Mouse (Mus musculus) gastrocnemius, postnatal 36 days (tissue): ENCODE data around the gene Hcar1. TPM values are rescaled to one million over a fixed set of nuclear protein-coding genes. Genes with fewer than 3 reads are reported as not detected.

ENCODE experiments used
- DNase-seq, 2 experiments: peaks; one replicate each; pipeline ENCODE4 v3.0.0; 2022
- intact Hi-C: fragments of 180-260 bp; cut with DNase I; formaldehyde crosslinking; loops from one replicate; pipeline ENCODE4 v1.15.1; 2025
- long read RNA-seq, 2 experiments: library from polyadenylated mRNA; stranded (forward); transcript quantifications; one replicate each; pipeline ENCODE4 v2.0.0; 2021
- total RNA-seq, 2 experiments: library from RNA; stranded (reverse); gene quantifications; 2 replicates each; pipeline ENCODE4 v1.2.3; 2021

The Hcar1 gene
- total RNA-seq = under 1 TPM in 1 of 2 experiments, not detected in 1; 0.54 TPM
- long read RNA-seq, experiment 1 = 0 reads
- long read RNA-seq, experiment 2 = 0 reads

DNA sequence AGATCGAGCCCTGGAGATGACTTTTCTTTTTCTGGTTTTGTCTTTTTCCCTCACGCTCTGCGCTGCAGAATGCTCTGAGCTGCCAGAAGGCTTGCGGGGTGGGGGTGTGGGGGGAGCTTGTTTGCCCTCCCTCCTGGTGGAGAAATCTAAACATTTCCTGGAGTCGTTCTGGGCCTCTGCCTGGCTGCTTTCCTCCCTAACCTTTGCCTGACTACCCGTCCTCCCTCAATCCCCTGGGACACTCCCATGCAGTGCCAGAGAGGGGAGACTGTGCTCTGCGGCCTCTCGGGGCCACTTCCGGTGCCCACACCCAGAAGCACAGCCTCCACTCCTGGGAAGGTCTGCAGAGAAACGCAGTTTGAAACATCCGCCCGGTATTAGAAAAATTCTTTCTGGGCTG is at the start of gene Hcar1:
Gene Hcar1 (minus strand): TSS at position 93 of the 400 bp plus-strand sequence.
- intact Hi-C loops = loop anchor here (10.0 kb wide), 1 partner anchor 115 kb away; no protein-coding TSS in a partner anchor
- DNase-seq = no peak

DNA sequence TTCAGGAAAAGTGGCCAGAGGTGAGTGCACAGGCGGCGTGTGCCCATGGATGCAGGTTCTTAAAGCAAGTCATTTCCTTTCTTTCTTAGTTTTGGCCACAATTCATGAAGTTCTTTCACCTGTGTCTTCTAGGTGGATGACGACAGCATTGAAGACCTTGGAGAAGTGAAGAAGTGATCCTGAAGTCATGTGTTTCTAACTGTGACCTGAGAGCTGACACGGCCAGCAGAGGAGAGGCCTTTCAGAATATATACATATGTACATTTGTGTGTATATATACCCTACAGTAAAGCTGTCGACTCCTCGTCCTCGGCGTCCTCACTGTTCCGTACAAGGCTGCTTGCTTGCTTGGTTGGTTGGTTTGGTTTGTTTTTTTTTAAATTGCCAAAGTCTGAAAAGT is 47.3 kb upstream of the Hcar1 start, which contains the start of gene Gm43518:
Gene Gm43518 (plus strand): TSS at position 301 of the 400 bp plus-strand sequence.
- intact Hi-C loops = no loop called here
- DNase-seq = no peak

DNA sequence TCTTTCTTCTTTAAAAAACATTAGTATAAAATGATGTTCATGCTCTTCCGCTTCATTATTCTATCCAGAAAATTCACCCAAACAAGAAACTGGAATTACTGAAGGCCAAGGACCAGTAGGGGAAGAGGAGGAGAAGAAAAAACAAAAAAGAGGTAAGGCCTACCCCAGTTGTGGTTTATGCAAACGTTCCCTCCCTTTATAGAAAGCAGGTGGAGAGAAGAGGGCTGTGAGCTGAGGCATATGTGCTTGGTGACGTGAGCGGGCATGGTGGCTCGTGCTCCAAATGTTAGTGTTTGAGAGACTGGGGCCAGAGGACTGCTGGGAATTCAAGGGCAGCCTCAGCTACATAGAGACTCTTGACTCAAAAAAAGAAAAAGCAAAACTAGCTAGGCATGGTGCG is 42.3 kb upstream of the Hcar1 start:
- intact Hi-C loops = no loop called here
- DNase-seq = no peak

DNA sequence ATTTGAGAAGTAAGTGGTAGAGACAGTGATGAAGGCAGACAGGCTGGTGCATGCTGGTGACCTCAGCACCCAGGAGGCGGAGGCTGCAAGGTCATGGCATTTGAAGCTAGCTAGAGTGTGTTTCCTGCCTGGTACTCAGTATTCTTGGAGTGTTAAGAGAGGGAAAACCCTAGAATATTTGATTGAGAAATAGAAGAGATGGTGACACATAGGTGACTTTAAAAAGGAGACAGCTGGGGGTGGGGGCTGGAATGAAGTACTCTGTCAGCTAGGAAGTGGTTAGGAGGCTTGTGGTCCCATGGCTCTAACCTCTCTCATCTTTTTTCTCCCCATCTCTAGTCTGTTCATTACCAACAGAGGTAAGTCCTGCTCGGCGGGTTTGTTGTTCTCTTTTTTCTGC is 35.0 kb upstream of the Hcar1 start:
- intact Hi-C loops = no loop called here
- DNase-seq = no peak

DNA sequence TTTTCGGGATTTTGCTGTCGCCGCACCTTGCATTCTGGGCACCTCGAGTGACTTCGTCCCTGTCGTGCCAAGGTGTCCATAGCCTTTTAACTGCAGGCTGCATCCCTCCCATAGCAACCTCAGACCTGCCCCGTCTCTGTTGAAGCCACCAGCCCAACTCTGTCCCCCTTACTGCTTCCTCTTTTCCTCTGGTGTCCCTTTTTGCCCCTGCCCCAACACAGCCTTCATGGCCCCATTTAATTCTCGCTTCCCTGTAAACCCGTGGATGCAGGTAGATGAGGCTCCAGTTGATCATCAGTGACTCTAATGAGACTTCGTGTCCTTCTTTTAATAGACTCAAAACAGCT is 27.8 kb upstream of the Hcar1 start:
- DNase-seq = no peak
- intact Hi-C loops = loop anchor here (2.0 to 5.0 kb wide), 2 partner anchors 81 to 280 kb away; no protein-coding TSS in a partner anchor

DNA sequence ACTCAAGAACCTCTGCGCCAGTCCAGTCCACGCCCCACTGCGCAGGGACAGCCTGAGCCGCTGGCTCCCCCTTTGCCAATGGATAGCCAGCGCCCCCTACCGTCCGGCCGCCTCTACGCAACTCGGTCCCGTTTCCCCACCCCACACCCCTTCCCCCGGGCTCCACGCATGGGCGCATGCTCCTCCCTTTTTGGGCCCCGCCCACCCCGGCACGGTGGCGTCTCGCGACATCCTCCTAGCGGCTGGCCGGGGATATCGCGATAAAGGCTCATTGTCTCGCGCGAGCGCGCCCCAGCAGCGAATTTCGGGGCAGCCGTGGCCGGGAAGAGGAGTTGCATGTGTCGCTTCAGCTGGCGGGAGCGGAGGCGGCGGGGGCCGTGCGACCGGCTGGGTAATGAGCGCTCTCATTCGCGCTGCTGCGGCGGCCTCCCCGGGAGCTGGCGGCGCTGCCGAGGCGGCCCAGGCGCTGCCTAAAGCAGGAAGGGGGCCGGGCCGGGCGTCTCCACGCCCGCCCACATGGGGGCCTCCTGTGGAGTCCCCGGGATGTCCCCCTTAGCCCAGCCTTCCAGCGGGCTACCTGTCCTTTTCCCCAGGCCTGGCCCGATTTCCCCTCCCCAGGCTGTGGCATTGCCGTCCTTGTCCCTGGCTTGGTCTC is 27.3 kb upstream of the Hcar1 start, which contains the start of gene Denr:
Gene Denr (plus strand): TSS at position 200 of the 655 bp plus-strand sequence.
- intact Hi-C loops = loop anchor here (2.0 to 5.0 kb wide), 2 partner anchors 80 to 280 kb away; no protein-coding TSS in a partner anchor
- peak; percentile 99 for DNase-seq

DNA sequence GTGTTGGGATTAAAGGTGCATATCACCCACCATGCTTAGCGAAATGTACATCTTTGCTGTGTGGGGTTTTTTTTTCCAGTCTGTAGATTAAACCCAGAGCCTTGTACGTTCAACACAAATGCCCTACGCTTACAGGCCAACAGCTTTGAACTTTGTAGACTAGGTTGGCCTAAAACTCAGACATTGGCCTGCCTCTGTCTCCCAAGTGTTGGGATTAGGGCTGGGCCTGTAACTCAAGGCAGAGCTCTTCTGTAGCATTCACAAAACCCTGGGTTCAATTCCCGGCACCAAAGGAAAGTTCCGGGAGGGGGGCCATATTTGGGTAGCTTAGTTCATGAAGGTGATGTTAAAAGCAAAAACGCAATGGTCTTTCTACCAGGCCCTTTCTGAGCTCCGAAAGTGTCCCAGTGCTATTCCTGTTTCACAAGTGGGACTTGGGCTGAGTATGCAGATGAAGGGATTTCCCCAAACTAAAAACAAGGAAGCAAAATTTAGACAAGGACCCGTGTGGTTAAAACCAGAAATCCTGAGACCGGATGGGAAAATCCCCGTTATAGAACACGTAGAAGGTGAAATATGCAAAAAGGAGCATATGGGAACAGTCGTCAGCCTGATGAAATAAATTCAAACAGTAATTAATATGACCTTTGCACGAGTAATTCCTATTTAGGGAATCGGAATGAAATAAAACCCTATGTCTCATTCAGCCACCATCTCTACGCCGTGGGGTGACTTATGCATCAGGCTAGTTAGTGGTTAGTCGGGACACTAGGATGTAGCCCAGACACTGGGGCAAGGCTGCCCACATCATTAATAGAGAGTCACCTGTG is 26.5 kb upstream of the Hcar1 start:
- intact Hi-C loops = loop anchor here (2.0 to 5.0 kb wide), 2 partner anchors 80 to 279 kb away; no protein-coding TSS in a partner anchor

DNA sequence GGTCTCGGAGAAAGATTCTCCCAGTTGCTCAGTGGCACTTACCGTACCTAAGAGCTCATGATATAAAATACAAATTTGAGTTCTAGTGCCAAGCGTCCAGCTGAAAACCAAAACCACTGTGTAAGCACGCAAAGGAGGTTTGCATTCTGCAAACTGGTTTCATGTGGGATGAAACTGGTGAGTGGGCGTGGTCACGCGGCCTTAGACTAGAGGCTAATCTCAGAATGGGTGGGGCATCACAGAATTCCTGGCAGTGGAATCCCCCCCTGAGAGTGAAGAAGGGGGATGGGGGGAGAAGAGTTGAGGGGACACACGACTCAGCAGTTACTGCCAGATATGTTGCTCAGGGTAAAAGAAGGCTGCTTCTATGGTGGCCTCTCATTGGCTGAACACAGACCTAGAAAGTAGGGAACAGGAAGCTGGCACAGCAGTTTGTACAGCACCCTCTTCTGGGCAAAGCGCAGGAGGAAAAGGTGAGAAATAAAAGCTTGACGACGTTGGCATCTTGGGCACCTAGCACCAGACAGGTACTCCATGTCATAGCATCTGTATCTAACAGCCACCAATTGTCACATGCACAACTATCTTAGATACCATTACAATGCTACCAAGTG is 24.3 kb upstream of the Hcar1 start:
- DNase-seq = no peak
- intact Hi-C loops = loop anchor here (5.0 kb wide), 1 partner anchor 152 kb away; no protein-coding TSS in a partner anchor

More for the DNA sequence above, 26.5 kb upstream of the Hcar1 start:
- no peak for DNase-seq

DNA sequence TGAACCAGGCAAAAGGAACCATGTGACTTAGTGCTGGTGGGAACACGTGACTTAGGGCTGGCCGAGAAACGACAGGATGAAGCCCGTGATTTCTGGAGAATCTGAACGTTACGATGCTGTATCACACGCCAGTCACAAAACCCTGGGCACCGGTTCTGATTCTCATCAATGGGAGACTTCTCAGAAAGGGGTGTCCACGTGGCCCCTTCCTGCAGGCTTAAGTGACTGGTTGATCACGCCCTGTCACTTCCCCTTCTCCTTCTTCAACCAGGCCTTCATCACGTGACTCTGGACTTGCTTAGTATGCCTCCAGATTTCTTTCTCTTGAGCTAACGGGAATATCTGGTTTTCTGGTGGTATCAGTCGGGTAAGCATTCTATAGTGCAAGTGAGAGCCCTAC is 17.5 kb upstream of the Hcar1 start:
- intact Hi-C loops = loop anchor here (5.0 kb wide), 1 partner anchor 55 kb away; no protein-coding TSS in a partner anchor
- DNase-seq = no peak

DNA sequence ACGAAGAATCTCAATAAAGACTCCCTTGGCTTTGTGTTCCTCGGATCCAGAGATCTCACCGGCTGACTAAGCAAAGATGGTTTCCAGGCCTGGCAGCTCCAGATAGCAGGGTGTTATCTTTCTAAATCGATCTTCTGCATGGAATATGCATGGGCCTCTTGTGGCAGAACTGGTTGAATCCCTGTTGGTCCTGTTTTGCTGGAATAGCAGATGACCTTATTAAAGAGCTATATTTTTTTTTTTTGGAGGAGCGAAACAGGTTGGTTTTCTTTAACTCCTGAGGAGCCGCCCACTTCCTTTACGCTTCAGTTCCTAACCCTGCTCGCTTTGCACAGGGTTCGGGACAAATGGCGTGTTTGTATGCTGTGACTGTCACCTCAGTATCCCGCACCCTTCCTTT is 16.6 kb upstream of the Hcar1 start:
- intact Hi-C loops = loop anchor here (5.0 kb wide), 1 partner anchor 54 kb away; no protein-coding TSS in a partner anchor

DNA sequence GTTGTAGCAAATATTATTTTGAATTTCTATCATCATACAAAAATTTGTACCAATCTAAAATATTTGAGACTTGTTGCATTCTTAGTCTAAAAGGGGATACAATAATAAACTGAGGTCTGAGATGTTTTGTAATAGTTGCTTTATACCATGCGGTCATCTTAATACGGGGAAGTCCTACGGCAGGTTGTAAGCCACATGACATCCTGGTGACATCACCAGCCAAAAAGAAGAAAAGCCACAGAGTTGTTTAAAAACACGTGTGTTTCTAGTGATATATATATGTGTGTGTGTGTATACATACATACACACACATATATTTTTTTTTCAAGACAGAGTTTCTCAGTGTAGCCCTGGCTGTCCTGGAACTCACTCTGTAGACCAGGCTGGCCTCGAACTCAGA is 13.7 kb upstream of the Hcar1 start:
- no peak for DNase-seq
- intact Hi-C loops = no loop called here

More for the DNA sequence above, 16.6 kb upstream of the Hcar1 start:
- DNase-seq = no peak

DNA sequence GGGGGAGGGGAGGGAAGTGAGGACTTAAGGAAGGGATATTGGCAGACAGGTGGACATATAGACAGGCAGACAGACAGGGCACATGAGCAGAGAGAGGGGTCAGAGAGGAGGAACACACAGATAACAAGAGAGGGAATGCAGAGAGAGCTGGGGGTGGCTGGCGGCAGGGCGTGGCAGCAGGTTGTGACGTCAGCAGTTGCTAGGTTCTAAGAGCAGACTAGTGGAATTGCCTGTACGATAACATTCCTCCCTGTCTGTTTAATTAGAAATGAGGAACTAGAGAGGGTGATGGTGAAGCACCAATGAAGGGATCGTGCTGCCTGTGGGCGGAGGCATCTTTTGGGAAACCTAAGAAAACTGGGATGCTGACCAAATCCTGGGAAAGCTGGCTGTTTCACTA is 11.8 kb upstream of the Hcar1 start:
- DNase-seq = no peak
- intact Hi-C loops = no loop called here

DNA sequence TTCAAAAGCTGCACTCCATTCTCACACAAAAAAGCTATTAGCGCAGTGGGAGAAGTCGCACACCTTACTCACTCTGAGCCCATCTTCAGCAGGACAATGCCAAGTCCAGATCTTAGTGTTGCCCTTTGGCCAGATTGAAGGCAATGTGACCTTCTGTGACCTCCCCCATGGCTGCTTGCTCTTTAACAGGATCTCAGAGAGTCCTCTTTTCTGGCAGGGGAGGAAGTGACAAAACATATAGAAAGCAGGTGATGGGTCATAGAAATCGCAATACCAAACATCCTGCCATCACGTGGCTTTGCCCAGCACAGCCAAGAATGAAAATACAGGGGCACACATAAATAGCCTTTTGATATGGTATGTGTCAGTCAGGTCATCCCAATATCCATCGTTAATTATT is 11.2 kb upstream of the Hcar1 start:
- intact Hi-C loops = no loop called here
- no peak for DNase-seq

DNA sequence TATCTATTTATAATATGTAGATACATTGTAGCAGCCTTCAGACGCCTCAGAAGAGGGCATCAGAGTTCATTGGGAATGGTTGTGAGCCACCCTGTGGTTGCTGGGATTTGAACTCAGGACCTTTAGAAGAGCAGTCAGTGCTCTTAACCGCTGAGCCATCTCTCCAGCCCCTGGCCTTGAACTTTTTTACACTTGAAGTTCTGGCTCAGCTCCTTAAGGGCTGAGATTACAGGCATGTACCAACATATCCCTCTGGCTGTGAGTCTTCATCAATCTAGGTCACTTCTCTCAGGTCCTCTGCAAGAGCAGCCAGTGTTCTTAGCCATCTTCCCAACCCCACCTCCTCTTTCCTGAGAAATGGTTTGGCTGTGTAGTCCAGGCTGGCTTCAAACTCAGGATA is 10.5 kb upstream of the Hcar1 start:
- intact Hi-C loops = no loop called here
- DNase-seq = no peak

DNA sequence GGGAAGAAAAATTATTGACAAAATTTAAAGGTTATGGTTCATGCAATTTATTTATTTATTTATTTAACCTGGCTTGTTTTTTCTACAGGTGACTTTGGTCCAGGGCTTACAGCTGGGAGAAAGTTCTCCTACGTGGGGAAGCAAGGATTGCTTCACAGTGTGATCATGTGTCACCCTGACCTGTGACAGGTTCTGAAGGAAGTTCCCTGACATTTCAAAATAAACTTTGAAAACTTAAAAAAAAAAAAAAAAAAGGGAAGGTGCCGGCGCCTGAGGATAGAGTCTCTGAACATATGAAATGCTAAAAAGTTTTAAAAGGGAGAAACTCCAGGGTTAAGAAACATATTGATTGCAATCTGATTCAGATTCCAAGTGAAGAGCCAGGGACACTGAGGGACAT is 6.5 kb upstream of the Hcar1 start:
- DNase-seq = no peak
- intact Hi-C loops = loop anchor here (10.0 kb wide), 1 partner anchor 122 kb away; no protein-coding TSS in a partner anchor

DNA sequence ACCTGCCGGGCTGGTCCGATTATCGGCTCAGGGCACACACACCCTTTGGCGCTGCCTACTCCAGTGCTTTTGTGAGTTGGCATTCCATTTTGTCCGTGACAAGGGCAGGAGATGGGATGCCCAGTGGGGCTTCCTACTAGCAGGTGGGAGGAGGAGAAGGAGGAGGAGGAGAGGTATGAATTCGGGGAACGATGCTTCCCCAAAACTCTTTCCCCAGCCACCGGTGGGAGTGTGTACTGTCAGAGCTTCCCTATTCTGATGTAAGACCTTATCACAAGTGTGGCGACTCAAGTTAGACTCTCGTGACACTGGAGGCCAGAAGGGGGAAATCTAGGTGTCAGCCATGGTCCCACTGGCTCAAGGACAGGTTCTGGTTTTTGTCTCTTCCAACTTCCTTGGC is 4.5 kb upstream of the Hcar1 start:
- intact Hi-C loops = loop anchor here (10.0 kb wide), 1 partner anchor 120 kb away; no protein-coding TSS in a partner anchor
- no peak for DNase-seq

DNA sequence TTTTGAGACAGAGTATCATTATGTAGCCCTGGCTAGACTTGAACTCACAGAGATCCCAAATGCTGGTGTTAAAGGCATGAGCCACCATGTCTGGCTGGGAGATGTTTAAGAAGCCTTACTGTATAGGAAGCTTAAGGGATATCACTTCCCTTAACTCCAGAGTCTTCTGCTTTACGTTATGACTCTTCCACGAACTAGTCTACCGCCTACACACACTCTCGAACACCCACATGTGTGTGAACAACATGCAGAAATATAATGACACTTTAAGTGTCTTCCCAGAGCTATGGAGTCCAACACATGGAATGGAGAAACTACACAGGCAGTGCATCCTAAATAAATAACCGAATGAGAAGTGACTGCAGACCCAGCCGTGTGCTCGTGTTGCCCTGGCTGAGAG is 4.1 kb upstream of the Hcar1 start:
- no peak for DNase-seq
- intact Hi-C loops = loop anchor here (10.0 kb wide), 1 partner anchor 119 kb away; no protein-coding TSS in a partner anchor

DNA sequence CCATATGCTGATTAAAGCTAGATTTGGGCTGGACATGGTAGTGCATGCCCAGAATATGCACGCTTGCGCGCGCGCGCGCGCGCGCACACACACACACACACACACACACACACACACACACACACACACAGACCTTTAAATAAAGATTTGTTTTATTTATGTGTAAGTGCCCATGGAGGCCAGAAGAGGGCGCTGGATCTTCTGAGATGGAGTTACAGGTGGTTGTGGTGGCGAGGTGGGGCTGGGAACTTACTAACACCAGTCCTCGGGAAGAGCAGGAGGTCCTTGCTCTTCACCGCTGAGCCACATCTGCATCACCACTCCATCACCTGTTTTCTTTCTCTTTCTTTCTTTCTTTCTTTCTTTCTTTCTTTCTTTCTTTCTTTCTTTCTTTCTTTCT is 958 bp upstream of the Hcar1 start:
- intact Hi-C loops = loop anchor here (10.0 kb wide), 1 partner anchor 116 kb away; no protein-coding TSS in a partner anchor
- DNase-seq = no peak

DNA sequence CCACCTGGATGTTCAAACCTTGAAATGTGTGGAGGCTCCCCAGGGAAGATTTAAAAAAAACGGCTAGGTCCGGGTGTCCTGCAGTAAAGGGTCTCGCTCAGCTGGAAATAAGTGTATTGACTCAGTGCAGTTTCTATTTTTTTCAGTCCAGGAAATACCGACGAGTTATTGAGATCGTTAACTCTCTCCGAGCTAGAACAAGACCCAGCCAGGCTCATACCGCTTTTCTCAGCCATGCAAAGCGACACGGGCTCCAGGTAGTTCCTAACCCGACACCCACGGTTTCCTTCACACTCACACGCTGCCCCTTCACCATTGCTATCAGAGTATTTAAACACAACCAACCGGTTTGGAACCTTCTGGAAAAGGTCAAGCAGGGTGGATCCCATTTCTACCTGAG is 1.8 kb downstream of the Hcar1 start:
- no peak for DNase-seq
- intact Hi-C loops = no loop called here

DNA sequence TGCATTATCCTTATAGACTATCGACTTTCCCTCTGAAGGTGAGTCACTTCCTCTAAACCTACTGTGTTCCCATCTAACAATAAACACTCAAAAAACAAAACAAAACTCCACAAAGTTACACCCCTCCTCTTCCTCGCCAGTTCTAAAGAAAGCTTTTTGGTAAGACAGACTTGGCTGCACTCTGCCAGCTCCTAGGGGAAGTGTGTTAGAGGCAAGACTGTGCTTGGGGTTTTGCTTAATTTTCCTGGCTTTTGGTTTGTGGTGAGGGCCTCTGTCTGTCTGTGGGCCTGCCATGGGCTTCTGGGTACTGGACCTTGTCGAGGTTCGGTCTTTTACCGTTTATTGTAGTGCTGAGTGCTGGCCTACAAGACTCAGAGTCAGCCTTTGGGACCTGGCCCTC is 5.6 kb downstream of the Hcar1 start:
- intact Hi-C loops = no loop called here
- no peak for DNase-seq

DNA sequence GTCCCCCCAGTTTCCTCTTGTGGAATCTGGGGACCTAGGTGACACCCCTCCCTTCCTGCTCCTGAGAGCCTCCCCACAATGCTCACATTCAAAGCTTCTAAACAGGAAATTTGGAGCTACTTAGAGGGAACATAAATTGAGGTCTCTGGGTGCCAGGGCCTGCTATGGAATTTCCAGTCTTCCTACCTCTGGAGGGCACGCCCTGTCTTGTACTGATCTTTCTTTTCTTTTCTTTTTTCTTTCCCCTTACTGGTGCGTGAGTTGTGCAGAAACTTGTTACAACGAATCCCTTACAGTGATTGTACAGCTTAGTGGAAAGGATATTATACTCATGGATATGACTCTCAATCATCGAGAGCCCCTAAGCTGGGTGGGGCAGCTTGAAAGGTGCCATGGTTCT is 10.2 kb downstream of the Hcar1 start:
- intact Hi-C loops = no loop called here
- DNase-seq = no peak
